Mouse (Mus musculus) ES-E14 (cell line): ENCODE data around the gene Ehf.

Experiments
- MAFK ChIP-seq: IDR thresholded peaks from 2 replicates; pipeline ENCODE4 v1.6.1; 2014; ENCODE audit warnings: mild to moderate bottlenecking, low read depth, low read length, inconsistent platforms; ENCODE audit not compliant: insufficient read depth
- ZC3H11A ChIP-seq: IDR thresholded peaks from 2 replicates; pipeline ENCODE4 v1.6.1; 2012; ENCODE audit warnings: low read depth, mild to moderate bottlenecking, inconsistent platforms, low read length, borderline replicate concordance

GRCm38 (mm10) chr2:103312640-103313039 lies 9.6 kb upstream of the Ehf start:
- TF ChIP-seq ZC3H11A (no peak), MAFK (no peak)
